Mouse (Mus musculus) hindbrain, postnatal 0 days (tissue): ENCODE data around the gene Dolpp1. TPM values are rescaled to one million over a fixed set of nuclear protein-coding genes. Genes with fewer than 3 reads are reported as not detected.

Source experiments
- ATAC-seq: fragments of 200-750 bp; cut with Nextera tagmentation; 2 replicates; pipeline ENCODE4 v1.8.0; 2017; ENCODE audit warnings: mild to moderate bottlenecking, moderate TSS enrichment, moderate library complexity
- DNase-seq: peaks from one replicate; pipeline ENCODE4 v3.0.0-alpha.2; 2015; ENCODE audit warnings: low spot score
- H3K27ac ChIP-seq: fragments of 300-500 bp; sonication (generic); 2 replicates; pipeline ENCODE4 v1.5.1; 2014; ENCODE audit warnings: mild to moderate bottlenecking
- H3K27me3 ChIP-seq: fragments of 300-500 bp; sonication (generic); 2 replicates; pipeline ENCODE4 v1.6.1; 2014; ENCODE audit warnings: low read length, mixed read lengths; ENCODE audit not compliant: insufficient read depth
- H3K36me3 ChIP-seq: fragments of 300-500 bp; sonication (generic); 2 replicates; pipeline ENCODE4 v1.6.1; 2014; ENCODE audit warnings: low read length, mixed read lengths; ENCODE audit not compliant: insufficient read depth
- H3K4me1 ChIP-seq: fragments of 300-500 bp; sonication (generic); 2 replicates; pipeline ENCODE4 v1.6.1; 2014; ENCODE audit warnings: antibody characterized with exemption, low read length, mixed read lengths; ENCODE audit not compliant: insufficient read depth
- H3K4me2 ChIP-seq: fragments of 300-500 bp; sonication (generic); 2 replicates; pipeline ENCODE4 v1.6.1; 2014; ENCODE audit warnings: low read depth, mild to moderate bottlenecking, low read length, moderate library complexity, mixed read lengths
- H3K4me3 ChIP-seq: fragments of 300-500 bp; sonication (generic); 2 replicates; pipeline ENCODE4 v1.5.1; 2014; ENCODE audit warnings: low read length
- H3K9ac ChIP-seq: fragments of 300-500 bp; sonication (generic); replicated peaks from 2 replicates; pipeline ENCODE4 v1.6.1; 2014; ENCODE audit warnings: mild to moderate bottlenecking, low read length, moderate library complexity, mixed read lengths
- H3K9me3 ChIP-seq: fragments of 300-500 bp; sonication (generic); 2 replicates; pipeline ENCODE4 v1.6.1; 2016; ENCODE audit warnings: low read length, mixed read lengths
- CTCF ChIP-seq: IDR thresholded peaks from 2 replicates; pipeline ENCODE4 v1.5.1; 2016; ENCODE audit warnings: antibody characterized with exemption, control low read depth, low read depth
- WGBS: fragments of 180-500 bp; shearing (Covaris S2); extraction: QIAGEN DNeasy Blood & Tissue Kit; methylation state at CpG from one replicate; pipeline ENCODE4 v1.1.7; 2014; 5-methylcytosine and 5-hydroxymethylcytosine counted together
- polyA plus RNA-seq: library from polyadenylated mRNA; unstranded; fragments of >200 nt; fragmentation: Nextera tagmentation; extraction: Ambion mirVana; gene quantifications from 2 replicates; pipeline ENCODE4 v1.2.1, GENCODE M21; 2015
- total RNA-seq: library from RNA; depleted of rRNA; stranded (reverse); fragments of >200 nt; gene quantifications from 2 replicates; pipeline ENCODE4 v1.2.3, GENCODE M21; 2014

Gene Dolpp1
- total and polyA plus RNA-seq, 2 experiments from 2014 or later: 49.4 to 119 TPM

DNA sequence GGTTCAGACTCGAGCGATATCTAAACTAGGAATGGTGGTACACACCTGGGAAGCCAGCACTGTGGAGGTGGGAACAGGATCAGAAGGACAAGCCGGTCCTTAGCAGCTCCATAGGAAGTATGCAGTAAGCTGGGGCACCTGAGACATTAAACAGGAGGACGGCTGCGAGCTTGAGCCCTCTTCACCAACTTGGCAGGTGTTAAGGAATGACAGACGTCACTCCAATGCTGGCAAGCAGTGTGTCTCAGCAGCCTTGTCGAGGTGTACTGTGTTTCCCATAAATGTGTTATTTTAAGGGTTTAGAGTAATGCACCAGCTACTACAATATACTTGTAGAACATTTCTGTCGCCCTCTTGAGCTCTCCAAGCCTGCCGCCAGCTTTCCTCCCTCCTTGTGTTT lies 5.1 kb upstream of the Dolpp1 start:
- DNase-seq: no peak
- no peaks in the 10 kb centered on the region for H3K9me3 ChIP-seq
- no peak overlapping the region for H3K4me3 ChIP-seq
- ATAC-seq: no peak
- no peak overlapping the region for H3K9ac ChIP-seq
- no peaks in the 10 kb centered on the region for H3K4me1 ChIP-seq
- peaks cover 26% of the 10 kb centered on the region for H3K36me3 ChIP-seq
- 87% methylated on average over 9 of the region's 9 CpGs for WGBS
- no peak for TF ChIP-seq CTCF
- H3K27me3 ChIP-seq: no peaks in the 10 kb centered on the region
- no peak overlapping the region for H3K4me2 ChIP-seq
- H3K27ac ChIP-seq: no peak overlapping the region

DNA sequence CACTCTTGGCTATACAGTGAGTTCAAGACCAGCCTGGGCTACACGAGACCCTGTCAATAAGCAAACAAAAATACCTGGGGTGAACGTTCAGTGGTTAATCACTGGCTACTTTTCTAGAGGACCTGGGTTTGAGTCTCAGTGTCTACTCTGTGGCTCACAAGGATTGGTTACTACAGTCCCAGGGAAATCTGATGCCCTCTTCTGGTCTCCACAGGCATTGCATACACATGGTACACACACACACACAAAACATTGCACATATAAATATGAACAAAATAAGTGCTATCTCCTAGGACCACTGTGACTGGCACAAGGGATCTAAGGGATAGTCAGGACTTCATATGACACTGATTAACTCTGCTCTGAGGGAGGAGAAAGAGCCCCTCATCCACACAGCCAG lies 3.1 kb upstream of the Dolpp1 start:
- H3K36me3 ChIP-seq: peaks cover 13% of the 10 kb centered on the region
- ATAC-seq (no peak), DNase-seq (no peak)
- no peaks in the 10 kb centered on the region for H3K27me3 ChIP-seq
- H3K4me2 ChIP-seq: no peak overlapping the region
- H3K9me3 ChIP-seq: no peaks in the 10 kb centered on the region
- H3K27ac ChIP-seq: no peak overlapping the region
- WGBS: 94% methylated on average over 2 of the region's 2 CpGs
- H3K4me3 ChIP-seq: no peak overlapping the region
- H3K4me1 ChIP-seq: 0 out of 2 replicates have a peak, but pooled peaks cover 8% of the 10 kb centered on the region
- no peak overlapping the region for H3K9ac ChIP-seq
- peak; percentile 11; the same call in 1 of the 2 replicates for TF ChIP-seq CTCF

DNA sequence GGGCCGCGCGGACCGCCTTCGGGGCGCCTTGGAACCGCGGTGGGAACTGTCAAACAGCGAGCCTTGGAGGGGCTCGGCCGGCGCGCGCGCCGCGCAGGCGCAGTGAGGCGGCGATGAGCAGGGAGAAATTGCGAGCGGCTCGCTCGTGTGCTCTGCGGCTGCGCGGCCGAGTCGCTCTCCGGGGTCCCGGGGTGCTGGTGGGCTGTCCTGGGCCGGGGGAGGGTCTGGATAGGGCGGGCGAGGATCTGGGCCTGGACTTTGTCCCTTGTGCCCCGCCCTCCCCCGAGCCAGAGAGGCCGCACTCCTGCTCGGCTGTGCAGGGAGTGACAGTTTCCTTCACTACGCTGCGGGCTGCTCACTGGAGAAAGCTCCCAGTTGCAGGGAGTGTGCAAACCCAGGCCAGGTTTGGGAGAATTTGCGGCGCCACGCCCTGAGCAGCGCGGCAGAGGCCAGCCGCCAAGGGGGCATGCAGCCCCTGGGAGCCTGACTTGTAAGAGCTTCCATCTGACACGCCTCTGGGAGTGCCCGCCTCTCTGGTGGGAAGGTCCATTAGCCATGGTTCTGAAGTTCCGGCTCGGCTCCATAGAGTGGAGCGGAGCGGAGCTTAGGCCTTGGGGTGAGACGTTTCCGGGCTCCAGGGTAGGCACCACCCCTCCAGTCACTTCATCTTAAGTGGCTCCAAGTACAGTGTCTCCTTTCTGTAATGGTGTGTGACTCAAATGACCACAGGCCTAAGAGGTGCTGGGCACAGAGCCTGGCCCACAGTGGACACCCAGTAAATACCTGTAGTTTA lies 719 bp downstream of the Dolpp1 start:
- H3K4me3 ChIP-seq: peak overlapping the region; percentile 60
- H3K4me2 ChIP-seq: peak overlapping the region; percentile 86
- TF ChIP-seq CTCF: no peak
- ATAC-seq (peak; percentile 81), DNase-seq (peak; percentile 95)
- under 1% methylated on average over 54 of the region's 54 CpGs for WGBS
- peak overlapping the region; percentile 73 for H3K9ac ChIP-seq
- peak overlapping the region; percentile 89 for H3K27ac ChIP-seq
- 0 out of 2 replicates have a peak, but pooled peaks cover 8% of the 10 kb centered on the region for H3K4me1 ChIP-seq
- no peaks in the 10 kb centered on the region for H3K27me3 ChIP-seq
- H3K36me3 ChIP-seq: peaks cover 15% of the 10 kb centered on the region
- no peaks in the 10 kb centered on the region for H3K9me3 ChIP-seq

DNA sequence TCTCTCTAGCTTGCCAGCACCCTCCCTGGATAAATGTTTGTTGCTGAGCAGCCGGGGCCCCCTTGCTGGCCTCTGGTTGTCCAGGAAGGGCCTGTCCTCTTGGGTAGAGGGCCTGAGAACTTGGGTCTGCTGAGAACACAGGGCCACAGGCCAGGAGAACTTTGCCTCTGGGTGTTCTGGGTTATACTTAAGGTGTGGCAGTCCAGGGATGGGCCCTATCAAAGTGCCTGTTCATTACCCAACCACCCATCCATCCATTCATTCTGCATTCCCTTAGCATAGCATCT lies 1.3 kb downstream of the Dolpp1 start:
- Histone ChIP-seq H3K27ac (peak overlapping the region; percentile 89), H3K9me3 (no peaks in the 10 kb centered on the region), H3K36me3 (peaks cover 16% of the 10 kb centered on the region), H3K27me3 (no peaks in the 10 kb centered on the region), H3K4me1 (0 out of 2 replicates have a peak, but pooled peaks cover 8% of the 10 kb centered on the region), H3K4me2 (peak overlapping the region; percentile 86), H3K9ac (peak overlapping the region; percentile 73), H3K4me3 (peak overlapping the region; percentile 60)
- no peak for ATAC-seq
- DNase-seq: no peak
- no peak for TF ChIP-seq CTCF
- 94% methylated on average over 1 of the region's 1 CpGs for WGBS

DNA sequence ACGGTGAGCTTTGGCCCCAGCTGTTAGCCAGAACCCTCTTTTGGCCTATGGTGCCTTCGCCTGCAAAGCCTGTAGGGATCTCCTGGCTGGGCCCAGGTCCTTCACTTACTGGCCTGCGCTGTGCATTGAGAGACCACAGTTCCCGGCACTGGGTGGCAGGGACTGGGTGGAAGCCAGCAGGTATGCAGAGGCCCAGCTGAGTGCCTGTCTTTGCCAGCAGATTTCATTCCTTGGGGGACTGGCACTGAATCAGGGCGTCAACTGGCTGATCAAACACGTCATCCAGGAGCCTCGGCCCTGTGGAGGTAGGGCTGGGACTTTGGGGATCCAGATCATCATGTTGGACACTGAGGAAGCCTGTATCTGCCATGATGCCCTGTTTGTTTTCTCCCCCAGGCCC lies 3.7 kb downstream of the Dolpp1 start:
- no peak for TF ChIP-seq CTCF
- peaks cover 23% of the 10 kb centered on the region for H3K36me3 ChIP-seq
- H3K9ac ChIP-seq: no peak overlapping the region
- H3K27ac ChIP-seq: no peak overlapping the region
- H3K4me3 ChIP-seq: no peak overlapping the region
- 92% methylated on average over 7 of the region's 7 CpGs for WGBS
- no peak for ATAC-seq
- no peaks in the 10 kb centered on the region for H3K9me3 ChIP-seq
- no peaks in the 10 kb centered on the region for H3K27me3 ChIP-seq
- H3K4me1 ChIP-seq: 0 out of 2 replicates have a peak, but pooled peaks cover 8% of the 10 kb centered on the region
- H3K4me2 ChIP-seq: no peak overlapping the region
- DNase-seq: no peak

DNA sequence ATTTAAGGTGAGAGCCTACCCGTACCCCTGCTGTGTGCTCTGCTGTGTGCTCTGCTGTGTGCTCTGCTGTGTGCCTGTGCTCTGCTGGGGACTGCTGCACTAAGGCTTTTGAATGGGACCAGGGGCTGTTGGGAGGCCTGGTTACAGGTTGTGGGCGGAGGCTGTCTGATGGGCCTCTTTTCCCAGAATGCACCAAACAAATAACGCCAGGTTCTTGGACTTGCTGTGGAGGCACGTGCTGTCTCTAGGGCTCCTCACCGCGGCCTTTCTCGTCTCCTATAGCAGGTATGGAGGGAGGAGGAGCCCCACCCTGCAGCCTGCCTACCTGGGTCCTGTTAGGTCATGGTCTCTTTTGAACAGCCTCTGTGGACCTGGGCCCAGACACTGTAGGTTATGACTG lies 4.2 kb downstream of the Dolpp1 start:
- Histone ChIP-seq H3K4me3 (no peak overlapping the region), H3K4me2 (no peak overlapping the region), H3K36me3 (peaks cover 23% of the 10 kb centered on the region), H3K9me3 (no peaks in the 10 kb centered on the region), H3K9ac (no peak overlapping the region), H3K27me3 (no peaks in the 10 kb centered on the region), H3K27ac (no peak overlapping the region), H3K4me1 (0 out of 2 replicates have a peak, but pooled peaks cover 8% of the 10 kb centered on the region)
- WGBS: 87% methylated on average over 7 of the region's 7 CpGs
- ATAC-seq (no peak), DNase-seq (no peak)
- no peak for TF ChIP-seq CTCF

DNA sequence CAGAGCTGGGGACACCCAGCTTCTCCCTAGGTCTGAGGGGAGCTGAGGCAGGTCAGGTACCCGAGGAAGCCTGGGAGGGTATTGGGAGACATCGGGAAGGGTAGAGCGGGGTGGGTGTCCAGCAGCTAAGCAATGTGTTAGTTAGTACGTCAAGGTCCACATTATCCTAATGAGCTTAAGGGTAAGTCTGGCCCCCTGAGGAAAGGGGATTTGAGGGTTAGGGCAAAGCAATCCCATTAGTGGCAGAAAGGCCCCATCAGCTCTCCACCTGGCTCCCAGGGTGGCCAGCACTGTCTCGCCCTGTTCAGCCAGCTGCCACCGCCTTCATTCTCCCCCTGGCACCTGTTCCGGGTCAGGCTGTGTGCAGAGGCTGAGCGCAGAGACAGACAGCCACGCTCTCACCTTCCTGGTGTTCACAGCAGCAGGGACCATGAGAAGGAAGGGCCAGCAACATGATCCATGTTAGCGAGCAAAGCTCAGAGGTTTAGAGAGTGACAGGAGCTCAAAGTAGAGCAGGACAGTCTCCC lies 6.0 kb downstream of the Dolpp1 start:
- TF ChIP-seq CTCF: no peak

More for the DNA sequence above, 6.0 kb downstream of the Dolpp1 start:
- H3K36me3 ChIP-seq: peaks cover 31% of the 10 kb centered on the region
- 67% methylated on average over 10 of the region's 10 CpGs for WGBS
- peaks cover 8% of the 10 kb centered on the region; the same call in 1 of the 2 replicates for H3K4me1 ChIP-seq
- H3K27ac ChIP-seq: no peak overlapping the region
- H3K4me2 ChIP-seq: no peak overlapping the region
- no peak overlapping the region for H3K4me3 ChIP-seq
- ATAC-seq: no peak
- no peak for DNase-seq
- no peaks in the 10 kb centered on the region for H3K27me3 ChIP-seq
- H3K9ac ChIP-seq: no peak overlapping the region
- no peaks in the 10 kb centered on the region for H3K9me3 ChIP-seq
